Mouse (Mus musculus): ENCODE results near the gene Tvp23b. TPM values are rescaled to one million over a fixed set of nuclear protein-coding genes. Genes with fewer than 3 reads are reported as not detected.

The Tvp23b gene
- polyA plus RNA-seq, 1 experiment from 2014 or later = 64.9 TPM

- WGBS = 54% methylated on average over 5 of the region's 5 CpGs
- Histone ChIP-seq H3K36me3 (ENCODE audit: control insufficient read depth, insufficient read depth, low read length) (no peaks in the 10 kb centered on the region), H3K9me3 (ENCODE audit: control insufficient read depth, low read depth, low read length) (no peaks in the 10 kb centered on the region), H3K9ac (replicated peaks; ENCODE audit: low read depth, low read length) (no peak overlapping the region), H3K4me2 (replicated peaks; ENCODE audit: low read depth, low read length) (no peak overlapping the region), H3K27ac (ENCODE audit: low read length) (no peak overlapping the region), H3K4me3 (ENCODE audit: low read depth, low read length) (no peak overlapping the region), H3K27me3 (ENCODE audit: control insufficient read depth, insufficient read depth, low read length) (no peaks in the 10 kb centered on the region), H3K4me1 (ENCODE audit: control insufficient read depth, insufficient read depth, low read length) (no peaks in the 10 kb centered on the region)
- no peak for ATAC-seq (ENCODE audit: insufficient number of reproducible peaks, insufficient read depth, low FRiP score, low read depth)
These were observed 59.7 kb downstream of the Tvp23b start for GRCm38 (mm10) chr11:62938921-62939320.

DNA sequence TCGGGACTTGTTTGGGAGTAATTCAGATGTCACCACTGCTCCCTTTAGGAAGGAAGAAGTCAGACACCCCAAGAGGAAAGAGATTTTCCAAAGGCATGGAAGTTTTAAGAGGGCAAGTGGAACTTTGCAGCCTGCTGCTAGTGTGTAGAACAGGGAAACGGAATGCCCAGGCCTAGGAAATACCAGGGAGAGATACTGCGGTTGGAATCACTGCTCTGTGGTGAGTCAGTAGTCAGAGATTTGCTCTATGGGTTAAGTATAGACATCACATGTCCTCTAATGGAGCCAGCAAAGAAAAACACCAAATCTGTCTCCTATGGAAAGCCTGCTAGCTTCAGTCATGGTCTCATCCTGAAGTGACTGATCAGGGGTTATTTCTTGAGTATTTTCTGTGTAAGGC is 60.9 kb downstream of the Tvp23b start:
- ATAC-seq (ENCODE audit: insufficient number of reproducible peaks, insufficient read depth, low FRiP score, low read depth) = no peak
- 79% methylated on average over 3 of the region's 3 CpGs for WGBS
- H3K27ac ChIP-seq (ENCODE audit: low read length) = no peak overlapping the region
- no peaks in the 10 kb centered on the region for H3K27me3 ChIP-seq (ENCODE audit: control insufficient read depth, insufficient read depth, low read length)
- H3K4me3 ChIP-seq (ENCODE audit: low read depth, low read length) = no peak overlapping the region
- H3K36me3 ChIP-seq (ENCODE audit: control insufficient read depth, insufficient read depth, low read length) = no peaks in the 10 kb centered on the region
- no peak overlapping the region for H3K9ac ChIP-seq (replicated peaks; ENCODE audit: low read depth, low read length)
- no peak overlapping the region for H3K4me2 ChIP-seq (replicated peaks; ENCODE audit: low read depth, low read length)
- H3K9me3 ChIP-seq (ENCODE audit: control insufficient read depth, low read depth, low read length) = no peaks in the 10 kb centered on the region
- no peaks in the 10 kb centered on the region for H3K4me1 ChIP-seq (ENCODE audit: control insufficient read depth, insufficient read depth, low read length)

DNA sequence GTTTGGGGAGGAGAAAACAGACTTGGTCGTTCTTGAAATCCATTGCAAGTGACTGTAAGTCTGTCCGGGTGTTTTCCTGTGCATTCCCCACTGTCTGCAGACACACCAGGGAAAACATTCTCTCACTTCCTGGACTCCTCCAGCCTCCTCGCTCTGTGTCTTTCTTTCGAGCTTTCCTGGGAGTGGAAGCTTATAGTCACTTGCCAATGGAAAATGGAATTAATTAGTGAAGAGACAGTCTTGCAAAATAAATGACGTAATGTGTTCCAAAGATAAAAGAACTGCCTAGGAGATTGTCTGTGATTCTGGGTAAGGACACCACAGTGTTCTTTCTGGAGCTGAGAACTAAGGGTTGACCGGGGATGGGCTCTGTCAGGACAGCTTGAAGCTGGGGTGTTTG is 64.3 kb downstream of the Tvp23b start:
- Histone ChIP-seq H3K27ac (ENCODE audit: low read length) (no peak overlapping the region), H3K27me3 (ENCODE audit: control insufficient read depth, insufficient read depth, low read length) (no peaks in the 10 kb centered on the region), H3K9ac (replicated peaks; ENCODE audit: low read depth, low read length) (no peak overlapping the region), H3K36me3 (ENCODE audit: control insufficient read depth, insufficient read depth, low read length) (no peaks in the 10 kb centered on the region), H3K9me3 (ENCODE audit: control insufficient read depth, low read depth, low read length) (no peaks in the 10 kb centered on the region), H3K4me2 (replicated peaks; ENCODE audit: low read depth, low read length) (no peak overlapping the region), H3K4me3 (ENCODE audit: low read depth, low read length) (no peak overlapping the region), H3K4me1 (ENCODE audit: control insufficient read depth, insufficient read depth, low read length) (no peaks in the 10 kb centered on the region)
- ATAC-seq (ENCODE audit: insufficient number of reproducible peaks, insufficient read depth, low FRiP score, low read depth) = no peak
- WGBS = 69% methylated on average over 6 of the region's 6 CpGs

- Histone ChIP-seq H3K4me2 (replicated peaks; ENCODE audit: low read depth, low read length) (no peak overlapping the region), H3K9me3 (ENCODE audit: control insufficient read depth, low read depth, low read length) (no peaks in the 10 kb centered on the region), H3K4me3 (ENCODE audit: low read depth, low read length) (no peak overlapping the region), H3K27me3 (ENCODE audit: control insufficient read depth, insufficient read depth, low read length) (no peaks in the 10 kb centered on the region), H3K4me1 (ENCODE audit: control insufficient read depth, insufficient read depth, low read length) (no peaks in the 10 kb centered on the region), H3K27ac (ENCODE audit: low read length) (no peak overlapping the region), H3K9ac (replicated peaks; ENCODE audit: low read depth, low read length) (no peak overlapping the region), H3K36me3 (ENCODE audit: control insufficient read depth, insufficient read depth, low read length) (no peaks in the 10 kb centered on the region)
- ATAC-seq (ENCODE audit: insufficient number of reproducible peaks, insufficient read depth, low FRiP score, low read depth) = no peak
- 68% methylated on average over 4 of the region's 4 CpGs for WGBS
These were observed 66.3 kb downstream of the Tvp23b start for GRCm38 (mm10) chr11:62945514-62945913.

- H3K4me1 ChIP-seq (ENCODE audit: control insufficient read depth, insufficient read depth, low read length) = no peaks in the 10 kb centered on the region
- no peak overlapping the region for H3K27ac ChIP-seq (ENCODE audit: low read length)
- WGBS = 82% methylated on average over 1 of the region's 1 CpGs
- no peak for ATAC-seq (ENCODE audit: insufficient number of reproducible peaks, insufficient read depth, low FRiP score, low read depth)
- no peak overlapping the region for H3K9ac ChIP-seq (replicated peaks; ENCODE audit: low read depth, low read length)
- H3K4me3 ChIP-seq (ENCODE audit: low read depth, low read length) = no peak overlapping the region
- H3K27me3 ChIP-seq (ENCODE audit: control insufficient read depth, insufficient read depth, low read length) = no peaks in the 10 kb centered on the region
- H3K36me3 ChIP-seq (ENCODE audit: control insufficient read depth, insufficient read depth, low read length) = no peaks in the 10 kb centered on the region
- no peak overlapping the region for H3K4me2 ChIP-seq (replicated peaks; ENCODE audit: low read depth, low read length)
- H3K9me3 ChIP-seq (ENCODE audit: control insufficient read depth, low read depth, low read length) = no peaks in the 10 kb centered on the region
These were observed 70.3 kb downstream of the Tvp23b start for GRCm38 (mm10) chr11:62949548-62949947.

- Histone ChIP-seq H3K27ac (ENCODE audit: low read length) (no peak within 1 kb of the TSS), H3K4me2 (replicated peaks; ENCODE audit: low read depth, low read length) (no peak within 1 kb of the TSS), H3K4me1 (ENCODE audit: control insufficient read depth, insufficient read depth, low read length) (no peaks in the 10 kb centered on the region), H3K4me3 (ENCODE audit: low read depth, low read length) (no peak within 1 kb of the TSS), H3K9me3 (ENCODE audit: control insufficient read depth, low read depth, low read length) (peaks cover 6% of the 10 kb centered on the region; the same call in 1 of the 2 replicates), H3K27me3 (ENCODE audit: control insufficient read depth, insufficient read depth, low read length) (no peaks in the 10 kb centered on the region), H3K9ac (replicated peaks; ENCODE audit: low read depth, low read length) (no peak within 1 kb of the TSS), H3K36me3 (ENCODE audit: control insufficient read depth, insufficient read depth, low read length) (no peaks in the 10 kb centered on the region)
- no peak for ATAC-seq (ENCODE audit: insufficient number of reproducible peaks, insufficient read depth, low FRiP score, low read depth)
- whole genome bisulfite sequencing = 79% methylated on average over 3 of the region's 3 CpGs
These were observed 71.8 kb downstream of the Tvp23b start, which contains the start of gene Cdrt4 for GRCm38 (mm10) chr11:62951012-62951411. TSS of gene Cdrt4 (plus strand) at chr11:62951193.

DNA sequence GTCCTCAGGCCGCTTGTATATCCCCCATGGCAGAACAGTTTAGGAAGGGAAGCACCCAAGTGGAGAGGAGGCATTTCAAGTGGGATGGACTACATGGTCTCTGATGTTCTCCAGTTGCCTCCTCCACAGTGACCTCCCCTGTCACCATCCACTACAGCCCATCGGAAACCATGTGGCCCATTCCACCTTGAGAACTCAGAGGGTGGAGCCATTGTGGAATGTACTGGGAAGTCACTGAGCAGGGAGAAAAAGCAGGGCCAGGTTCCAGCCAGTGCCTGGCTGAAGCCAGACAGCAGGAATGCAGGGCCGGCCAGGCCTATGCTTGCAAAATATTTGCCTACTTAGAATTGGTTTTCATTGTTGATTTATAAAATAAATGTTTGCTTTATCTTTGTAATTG is 75.5 kb downstream of the Tvp23b start:
- Histone ChIP-seq H3K27me3 (ENCODE audit: control insufficient read depth, insufficient read depth, low read length) (no peaks in the 10 kb centered on the region), H3K4me3 (ENCODE audit: low read depth, low read length) (no peak overlapping the region), H3K27ac (ENCODE audit: low read length) (no peak overlapping the region), H3K4me2 (replicated peaks; ENCODE audit: low read depth, low read length) (no peak overlapping the region), H3K9ac (replicated peaks; ENCODE audit: low read depth, low read length) (no peak overlapping the region), H3K4me1 (ENCODE audit: control insufficient read depth, insufficient read depth, low read length) (no peaks in the 10 kb centered on the region), H3K9me3 (ENCODE audit: control insufficient read depth, low read depth, low read length) (peaks cover 6% of the 10 kb centered on the region; the same call in 1 of the 2 replicates), H3K36me3 (ENCODE audit: control insufficient read depth, insufficient read depth, low read length) (no peaks in the 10 kb centered on the region)
- WGBS = 70% methylated on average over 2 of the region's 3 CpGs
- no peak for ATAC-seq (ENCODE audit: insufficient number of reproducible peaks, insufficient read depth, low FRiP score, low read depth)

- no peak overlapping the region for H3K4me2 ChIP-seq (replicated peaks; ENCODE audit: low read depth, low read length)
- H3K4me1 ChIP-seq (ENCODE audit: control insufficient read depth, insufficient read depth, low read length) = no peaks in the 10 kb centered on the region
- WGBS = 87% methylated on average over 5 of the region's 5 CpGs
- no peaks in the 10 kb centered on the region for H3K36me3 ChIP-seq (ENCODE audit: control insufficient read depth, insufficient read depth, low read length)
- no peak for ATAC-seq (ENCODE audit: insufficient number of reproducible peaks, insufficient read depth, low FRiP score, low read depth)
- no peaks in the 10 kb centered on the region for H3K27me3 ChIP-seq (ENCODE audit: control insufficient read depth, insufficient read depth, low read length)
- no peak overlapping the region for H3K9ac ChIP-seq (replicated peaks; ENCODE audit: low read depth, low read length)
- no peak overlapping the region for H3K4me3 ChIP-seq (ENCODE audit: low read depth, low read length)
- no peak overlapping the region for H3K27ac ChIP-seq (ENCODE audit: low read length)
- H3K9me3 ChIP-seq (ENCODE audit: control insufficient read depth, low read depth, low read length) = peaks cover 6% of the 10 kb centered on the region; the same call in 1 of the 2 replicates
These were observed 75.9 kb downstream of the Tvp23b start for GRCm38 (mm10) chr11:62955186-62955585.

DNA sequence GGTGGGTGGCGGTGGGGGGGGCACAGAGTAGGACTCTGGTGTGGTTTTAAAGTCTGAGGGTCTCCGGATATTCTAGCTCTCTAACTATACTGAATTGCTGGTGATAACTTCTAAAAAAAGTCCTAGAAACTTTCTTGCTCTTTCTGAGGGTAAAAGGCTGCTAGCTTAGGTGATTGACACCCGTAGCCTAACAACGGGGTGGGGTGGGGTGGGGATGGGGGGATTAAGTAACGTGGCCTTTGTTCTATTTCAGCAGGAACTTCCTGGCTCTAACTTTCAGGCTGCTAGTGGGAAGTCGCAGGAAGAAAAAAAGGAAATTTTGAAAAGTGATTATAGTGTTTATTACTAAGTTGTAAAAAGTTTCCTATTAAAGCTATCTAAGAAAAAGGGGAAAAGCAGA is 76.5 kb downstream of the Tvp23b start:
- WGBS = 53% methylated on average over 6 of the region's 6 CpGs
- Histone ChIP-seq H3K9me3 (ENCODE audit: control insufficient read depth, low read depth, low read length) (peaks cover 6% of the 10 kb centered on the region; the same call in 1 of the 2 replicates), H3K36me3 (ENCODE audit: control insufficient read depth, insufficient read depth, low read length) (no peaks in the 10 kb centered on the region), H3K4me3 (ENCODE audit: low read depth, low read length) (no peak overlapping the region), H3K9ac (replicated peaks; ENCODE audit: low read depth, low read length) (no peak overlapping the region), H3K27ac (ENCODE audit: low read length) (no peak overlapping the region), H3K27me3 (ENCODE audit: control insufficient read depth, insufficient read depth, low read length) (no peaks in the 10 kb centered on the region), H3K4me1 (ENCODE audit: control insufficient read depth, insufficient read depth, low read length) (no peaks in the 10 kb centered on the region), H3K4me2 (replicated peaks; ENCODE audit: low read depth, low read length) (no peak overlapping the region)
- ATAC-seq (ENCODE audit: insufficient number of reproducible peaks, insufficient read depth, low FRiP score, low read depth) = no peak

Data from stomach, embryonic 14.5 days (tissue).